ENCODE assay signal across 10 mouse cellular contexts in the genomic region with DNA sequence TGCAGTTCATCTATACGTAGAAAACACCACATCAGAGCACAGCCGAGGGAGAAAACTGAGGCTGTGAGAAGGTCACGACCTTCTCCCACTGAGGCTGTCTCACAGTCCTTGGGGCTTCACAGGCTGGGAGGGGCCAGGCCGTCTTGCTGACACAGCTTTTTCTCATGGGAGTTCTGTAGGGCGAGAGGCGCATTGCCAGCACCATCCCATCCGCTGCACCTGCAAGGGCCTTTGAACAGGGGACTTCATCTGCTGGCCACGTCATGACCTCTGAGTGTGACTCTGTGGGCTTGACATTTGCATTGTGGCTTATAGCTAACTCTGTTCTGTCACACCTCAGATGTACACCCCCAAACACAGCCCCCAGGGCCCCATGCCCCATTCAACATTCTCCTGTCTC. TPM values are rescaled to one million over a fixed set of nuclear protein-coding genes. Genes with fewer than 3 reads are reported as not detected.
DNase-seq lines count a peak whose midpoint lies in the region; ATAC-seq lines count a peak whose summit lies in the region.
"Had no signal": no experiment of that assay in that cellular context is flagged by ENCODE, and none has a peak within 500 bp of the region (broad histone marks: within the 10 kb centered on the region; RNA-seq: fewer than 3 reads in every experiment).

No protein-coding gene starts in this region.

- ATAC-seq in forebrain, embryonic 12.5 days (ENCODE audit: low FRiP score), result no peak

- no peaks in the 10 kb centered on the region for H3K36me3 ChIP-seq in forebrain, embryonic 12.5 days (replicated peaks)
- H3K36me3 ChIP-seq: embryonic facial prominence, embryonic 10.5 days; lung, embryonic 15.5 days had no signal

- no peak overlapping the region for H3K4me2 ChIP-seq in forebrain, embryonic 12.5 days

- H3K9me3 ChIP-seq in forebrain, embryonic 12.5 days, result no peaks in the 10 kb centered on the region
- H3K9me3 ChIP-seq: embryonic facial prominence, embryonic 10.5 days; lung, embryonic 15.5 days had no signal

- DNase-seq in adrenal gland, postnatal 25 days, result peak; percentile 41
- DNase-seq in adrenal gland, adult 18-20 months (ENCODE audit: low spot score in 2 of 2), result no peak
- peak; percentile 33 for DNase-seq in kidney, postnatal 14 days
- no peak for DNase-seq in kidney, postnatal 36 days
- DNase-seq in induced T-regulatory cell, adult 2 months (ENCODE audit: low read depth), result peak; percentile 89
- peak; percentile 87 for DNase-seq in thymus, postnatal 14 days
- no peak for DNase-seq in layer of hippocampus, adult 9-11 months

- no peak overlapping the region for H3K27ac ChIP-seq in forebrain, embryonic 12.5 days

- peaks cover 3% of the 10 kb centered on the region; the same call in 1 of the 2 replicates for H3K27me3 ChIP-seq in forebrain, embryonic 12.5 days
- H3K27me3 ChIP-seq: lung, embryonic 15.5 days had no signal

- H3K9ac ChIP-seq in forebrain, embryonic 12.5 days, result no peak overlapping the region

- peaks cover 21% of the 10 kb centered on the region for H3K4me1 ChIP-seq in forebrain, embryonic 12.5 days

- no peak overlapping the region for H3K4me3 ChIP-seq in forebrain, embryonic 12.5 days (replicated peaks)

- 28% methylated on average over 8 of the region's 8 CpGs for WGBS in forebrain, embryonic 12.5 days

RNA-seq across cellular contexts. Expression of a gene that starts 22.3 kb away (rescaled TPM):
- 157 and 195 TPM in 2 replicates for total RNA-seq in adrenal gland, postnatal 25 days (2021)
- total RNA-seq in adrenal gland, adult 18-20 months (2021), result 100 to 1,000 TPM; 106 to 159 TPM
- polyA plus RNA-seq in forebrain, embryonic 12.5 days (2016; fragmentation: Nextera tagmentation; extraction: Ambion mirVana), result 67.2 and 67.6 TPM in 2 replicates

Comparison
In these comparisons a context has a peak if more than half of its experiments do, and no peak if none do; other contexts are left out.
1. DNase-seq: peak in adrenal gland, postnatal 25 days (single experiment), kidney, postnatal 14 days (single experiment), induced T-regulatory cell, adult 2 months (single experiment) and thymus, postnatal 14 days (single experiment); none in adrenal gland, adult 18-20 months (0 of 2), kidney, postnatal 36 days (0 of 2) and layer of hippocampus, adult 9-11 months (single experiment).